Mouse (Mus musculus): Measurements from ENCODE around the gene Vmn1r71. TPM values are rescaled to one million over a fixed set of nuclear protein-coding genes. Genes with fewer than 3 reads are reported as not detected.
"Not testable (repeated sequence)": the region's sequence is repeated elsewhere in the genome, so short reads cannot be mapped to it uniquely, and the experiment has no call there.

Vmn1r71 gene
- not detected for polyA plus RNA-seq (2012; fragmentation: generic; extraction: Trizol)

- H3ac ChIP-seq (ENCODE audit: control insufficient read depth, insufficient read length) = no peak within 1 kb of the TSS
- H3K4me3 ChIP-seq = no peak within 1 kb of the TSS
- TF ChIP-seq CEBPB (IDR thresholded peaks at IDR 0.05; ENCODE audit: insufficient read depth, poor library complexity, severe bottlenecking) = no peak
- H3K36me3 ChIP-seq (ENCODE audit: control insufficient read depth, insufficient read depth) = no peaks in the 10 kb centered on the region
- no peaks in the 10 kb centered on the region for H3K27me3 ChIP-seq (ENCODE audit: control insufficient read depth, insufficient read depth, insufficient read length)
- H3K79me2 ChIP-seq (ENCODE audit: control insufficient read depth, insufficient read depth) = no peaks in the 10 kb centered on the region
- no peak within 1 kb of the TSS for H3K4me2 ChIP-seq (ENCODE audit: low read depth)
Measured at GRCm38 (mm10) chr7:10754264-10754663, at the start of gene Vmn1r71. Gene Vmn1r71 (minus strand): TSS chr7:10754364.

- H3K79me2 ChIP-seq (ENCODE audit: control insufficient read depth, insufficient read depth); H3ac ChIP-seq (ENCODE audit: control insufficient read depth, insufficient read length); H3K27me3 ChIP-seq (ENCODE audit: control insufficient read depth, insufficient read depth, insufficient read length); H3K4me3 ChIP-seq; H3K36me3 ChIP-seq (ENCODE audit: control insufficient read depth, insufficient read depth); H3K4me2 ChIP-seq (ENCODE audit: low read depth): not testable (repeated sequence)
Measured at GRCm38 (mm10) chr7:10757551-10757950, 3.4 kb upstream of the Vmn1r71 start.

Other genes with a start within 250 kb of the Vmn1r71 start
- gene Vmn1r68, start 195.9 kb downstream of the Vmn1r71 start, polyA plus RNA-seq (2012; fragmentation: generic; extraction: Trizol) = not detected
- gene Vmn1r69, start 140.7 kb downstream of the Vmn1r71 start, polyA plus RNA-seq (2012; fragmentation: generic; extraction: Trizol) = not detected
- gene Vmn1r70, start 122.8 kb downstream of the Vmn1r71 start, polyA plus RNA-seq (2012; fragmentation: generic; extraction: Trizol) = not detected
- gene Nlrp4b, start 66.6 kb downstream of the Vmn1r71 start, polyA plus RNA-seq (2012; fragmentation: generic; extraction: Trizol) = not detected
- gene Zscan4b, start 150.7 kb upstream of the Vmn1r71 start, polyA plus RNA-seq (2012; fragmentation: generic; extraction: Trizol) = not detected

All from myocyte (in vitro differentiated cells).